Mouse (Mus musculus) ES-E14 (cell line): Measurements from ENCODE around the gene Pex11b. TPM values are rescaled to one million over a fixed set of nuclear protein-coding genes. Genes with fewer than 3 reads are reported as not detected.

ENCODE experiments used
- DNase-seq: peaks from one replicate; pipeline ENCODE4 v3.0.0-alpha.2; 2013; ENCODE audit warnings: low read depth, low spot score
- H3K27ac ChIP-seq: 2 replicates; pipeline ENCODE4 v1.5.1; 2012; ENCODE audit warnings: low read depth, mild to moderate bottlenecking, low read length, moderate library complexity, mixed read lengths; ENCODE audit not compliant: poor library complexity, insufficient read depth, severe bottlenecking
- H3K36me3 ChIP-seq: 2 replicates; pipeline ENCODE4 v1.6.1; 2012; ENCODE audit warnings: mild to moderate bottlenecking, low read length, moderate library complexity, mixed read lengths; ENCODE audit not compliant: control insufficient read depth, poor library complexity, insufficient read depth, severe bottlenecking
- H3K4me1 ChIP-seq, 2 experiments: fragments of 150-350 bp in 1 of 2; sonication (generic) in 1 of 2; 2 replicates each; pipeline ENCODE4 v1.6.1; 2012; ENCODE audit warnings: low read length in 2 of 2, mild to moderate bottlenecking in 1 of 2, mixed read lengths in 1 of 2; ENCODE audit not compliant: control insufficient read depth in 2 of 2, insufficient read depth in 2 of 2, poor library complexity in 1 of 2
- H3K4me3 ChIP-seq, 2 experiments: fragments of 150-350 bp in 1 of 2; sonication (generic) in 1 of 2; 2 replicates each; pipeline ENCODE4 v1.5.1; 2012; ENCODE audit warnings: low read length in 2 of 2, low read depth in 1 of 2, mild to moderate bottlenecking in 1 of 2, mixed read lengths in 1 of 2; ENCODE audit not compliant: insufficient read depth in 1 of 2, poor library complexity in 1 of 2, severe bottlenecking in 1 of 2
- H3K9ac ChIP-seq: 2 replicates; pipeline ENCODE4 v1.6.1; 2012; ENCODE audit warnings: low read depth, mild to moderate bottlenecking, low read length, mixed read lengths; ENCODE audit not compliant: poor library complexity, insufficient read depth, severe bottlenecking
- H3K9me3 ChIP-seq: fragments of 150-350 bp; sonication (generic); 2 replicates; pipeline ENCODE4 v1.6.1; 2012; ENCODE audit warnings: low read depth, mild to moderate bottlenecking, low read length; ENCODE audit not compliant: control insufficient read depth, insufficient read depth
- CHD2 ChIP-seq: IDR thresholded peaks from 2 replicates; pipeline ENCODE4 v1.6.1; 2014; ENCODE audit warnings: mild to moderate bottlenecking, low read depth, low read length, inconsistent platforms
- MAFK ChIP-seq: IDR thresholded peaks from 2 replicates; pipeline ENCODE4 v1.6.1; 2014; ENCODE audit warnings: mild to moderate bottlenecking, low read depth, low read length, inconsistent platforms; ENCODE audit not compliant: insufficient read depth
- ZC3H11A ChIP-seq: IDR thresholded peaks from 2 replicates; pipeline ENCODE4 v1.6.1; 2012; ENCODE audit warnings: low read depth, mild to moderate bottlenecking, inconsistent platforms, low read length, borderline replicate concordance
- ZNF384 ChIP-seq: IDR thresholded peaks from 2 replicates; pipeline ENCODE4 v1.6.1; 2012; ENCODE audit warnings: low read depth, low read length, inconsistent platforms
- in situ Hi-C, 2 experiments: fragments of 600-800 bp; cut with MboI; formaldehyde crosslinking; loops; one replicate each; pipeline ENCODE4 v1.15.1; 2025; ENCODE audit warnings: low sequenced_read_pairs in 2 of 2, inconsistent platforms in 1 of 2; ENCODE audit not compliant: unreplicated experiment in 2 of 2
- total RNA-seq: library from RNA; depleted of rRNA; stranded (reverse); fragments of 300-350 nt; gene quantifications from 2 replicates; pipeline ENCODE4 v1.2.3, GENCODE M21; 2012; rRNA removed

The Pex11b gene
- total RNA-seq, 1 experiment, result 15.6 TPM

DNA sequence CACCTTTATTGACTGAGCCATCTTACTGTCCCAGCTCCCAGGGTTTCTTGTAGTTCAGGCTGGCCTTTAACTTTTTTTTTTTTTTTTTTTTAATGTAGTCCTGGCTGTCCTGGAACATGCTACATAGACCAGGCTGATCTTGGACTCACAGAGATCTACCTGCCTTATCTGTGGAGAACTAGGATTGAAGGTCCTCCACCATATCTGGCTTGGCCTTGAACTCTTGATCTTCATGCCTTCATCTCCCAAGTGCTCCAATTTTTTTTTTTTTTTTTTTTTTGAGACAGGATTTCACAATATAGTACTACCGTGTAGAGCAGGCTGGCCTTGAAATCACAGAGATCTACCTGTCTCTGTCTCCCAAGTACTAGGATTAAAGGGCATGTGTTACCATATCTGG, 58.4 kb downstream of the Pex11b start:
- Histone ChIP-seq H3K9me3 (no peaks in the 10 kb centered on the region), H3K4me1 (peaks cover 10 to 12% of the 10 kb centered on the region in 2 experiments), H3K4me3 (no peak overlapping the region)

More for the DNA sequence above, 58.4 kb downstream of the Pex11b start:
- Histone ChIP-seq H3K9ac (no peak overlapping the region), H3K27ac (no peak overlapping the region), H3K36me3 (no peaks in the 10 kb centered on the region)
- DNase-seq, result no peak
- TF ChIP-seq ZNF384 (no peak), CHD2 (no peak), MAFK (no peak), ZC3H11A (no peak)
- in situ Hi-C loops, result no loop called here

Other genes with a start within 250 kb of the Pex11b start
- not detected in 2 replicates for gene BC107364, start 183.1 kb upstream of the Pex11b start, total RNA-seq
- gene Hfe2, start 110.2 kb upstream of the Pex11b start, total RNA-seq, result 1.0 and 1.2 TPM in 2 replicates
- gene Txnip, start 77.4 kb upstream of the Pex11b start, total RNA-seq, result 128 and 161 TPM in 2 replicates
- gene Gm16253, start 58.4 kb upstream of the Pex11b start, total RNA-seq, result 1.8 and 2.0 TPM in 2 replicates
- gene Polr3gl, start 41.2 kb upstream of the Pex11b start, total RNA-seq, result 5.7 and 8.1 TPM in 2 replicates
- 0.67 and 1.1 TPM in 2 replicates for gene Ankrd34a, start 38.7 kb upstream of the Pex11b start, total RNA-seq
- gene Lix1l, start 34.2 kb upstream of the Pex11b start, total RNA-seq, result 2.6 and 4.6 TPM in 2 replicates
- 115 and 140 TPM in 2 replicates for gene Rbm8a, start 5.4 kb upstream of the Pex11b start, total RNA-seq
- 0.13 and 0.21 TPM in 2 replicates for gene Gm42957, start 98 bp downstream of the Pex11b start, total RNA-seq
- gene Itga10, start 10.2 kb downstream of the Pex11b start, total RNA-seq, result 1.0 and 1.7 TPM in 2 replicates
- 3.7 and 5.7 TPM in 2 replicates for gene Ankrd35, start 34.8 kb downstream of the Pex11b start, total RNA-seq
- 14.6 and 27.9 TPM in 2 replicates for gene Pias3, start 61.0 kb downstream of the Pex11b start, total RNA-seq
- gene Nudt17, start 73.2 kb downstream of the Pex11b start, total RNA-seq, result 7.4 and 13.5 TPM in 2 replicates
- gene Polr3c, start 92.3 kb downstream of the Pex11b start, total RNA-seq, result 21.0 and 22.2 TPM in 2 replicates
- gene Rnf115, start 92.3 kb downstream of the Pex11b start, total RNA-seq, result 16.9 and 22.1 TPM in 2 replicates
- 1.6 and 3.0 TPM in 2 replicates for gene Pdzk1, start 193.9 kb downstream of the Pex11b start, total RNA-seq
- gene Cd160, start 194.0 kb downstream of the Pex11b start, total RNA-seq, result 0.21 and 0.36 TPM in 2 replicates